Mouse (Mus musculus): ENCODE results near the gene Dynlt1c. TPM values are rescaled to one million over a fixed set of nuclear protein-coding genes. Genes with fewer than 3 reads are reported as not detected.
A peak's percentile ranks its signal among the peaks of the same experiment; 100 is the strongest.
"Not testable (repeated sequence)": the region's sequence is repeated elsewhere in the genome, so short reads cannot be mapped to it uniquely, and the experiment has no call there.

Gene Dynlt1c
- polyA plus RNA-seq, 1 experiment from 2014 or later: 12.6 TPM

GRCm38 (mm10) chr17:6640044-6640637, 38.7 kb downstream of the Dynlt1c start:
- ATAC-seq (ENCODE audit: low FRiP score, low TSS enrichment): peak; percentile 6; the same call in 1 of the 2 replicates
- not testable (repeated sequence) for H3K27me3 ChIP-seq (ENCODE audit: control insufficient read depth, insufficient read depth, low read length); H3K9me3 ChIP-seq (ENCODE audit: control insufficient read depth, low read length); H3K36me3 ChIP-seq (ENCODE audit: control insufficient read depth, insufficient read depth, low read length); H3K9ac ChIP-seq (ENCODE audit: low read length); H3K4me3 ChIP-seq (ENCODE audit: low read depth, low read length); DNase-seq (ENCODE audit: low spot score); H3K4me2 ChIP-seq (replicated peaks; ENCODE audit: low read depth); H3K27ac ChIP-seq (replicated peaks); H3K4me1 ChIP-seq (replicated peaks; ENCODE audit: control insufficient read depth, insufficient read depth)
- TF ChIP-seq CTCF (IDR thresholded peaks at IDR 0.05; ENCODE audit: low read depth): peak; percentile 21; the same call in 1 of the 2 replicates
- 82% methylated on average over 10 of the region's 10 CpGs for WGBS

GRCm38 (mm10) chr17:6640771-6641429, 39.4 kb downstream of the Dynlt1c start:
- ATAC-seq (ENCODE audit: low FRiP score, low TSS enrichment): peak; percentile 95
- not testable (repeated sequence) for H3K4me2 ChIP-seq (replicated peaks; ENCODE audit: low read depth); H3K4me1 ChIP-seq (replicated peaks; ENCODE audit: control insufficient read depth, insufficient read depth); H3K36me3 ChIP-seq (ENCODE audit: control insufficient read depth, insufficient read depth, low read length); H3K9me3 ChIP-seq (ENCODE audit: control insufficient read depth, low read length); H3K4me3 ChIP-seq (ENCODE audit: low read depth, low read length); H3K27me3 ChIP-seq (ENCODE audit: control insufficient read depth, insufficient read depth, low read length); H3K9ac ChIP-seq (ENCODE audit: low read length)
- DNase-seq (ENCODE audit: low spot score): peak; percentile 84
- WGBS: 55% methylated on average over 14 of the region's 14 CpGs
- 0 out of 2 replicates have a peak overlapping the region, but pooled peaks have one; percentile 13 for H3K27ac ChIP-seq (replicated peaks)

GRCm38 (mm10) chr17:6644210-6644609, 42.7 kb downstream of the Dynlt1c start:
- not testable (repeated sequence) for H3K9me3 ChIP-seq (ENCODE audit: control insufficient read depth, low read length); H3K4me3 ChIP-seq (ENCODE audit: low read depth, low read length); H3K9ac ChIP-seq (ENCODE audit: low read length); H3K4me2 ChIP-seq (replicated peaks; ENCODE audit: low read depth); H3K36me3 ChIP-seq (ENCODE audit: control insufficient read depth, insufficient read depth, low read length); DNase-seq (ENCODE audit: low spot score); H3K27me3 ChIP-seq (ENCODE audit: control insufficient read depth, insufficient read depth, low read length); H3K27ac ChIP-seq (replicated peaks); H3K4me1 ChIP-seq (replicated peaks; ENCODE audit: control insufficient read depth, insufficient read depth); ATAC-seq (ENCODE audit: low FRiP score, low TSS enrichment)
- WGBS: 88% methylated on average over 7 of the region's 9 CpGs

GRCm38 (mm10) chr17:6644673-6645072, 43.2 kb downstream of the Dynlt1c start:
- H3K4me3 ChIP-seq (ENCODE audit: low read depth, low read length); H3K4me2 ChIP-seq (replicated peaks; ENCODE audit: low read depth); H3K4me1 ChIP-seq (replicated peaks; ENCODE audit: control insufficient read depth, insufficient read depth); H3K9me3 ChIP-seq (ENCODE audit: control insufficient read depth, low read length); H3K27ac ChIP-seq (replicated peaks); H3K9ac ChIP-seq (ENCODE audit: low read length); DNase-seq (ENCODE audit: low spot score); ATAC-seq (ENCODE audit: low FRiP score, low TSS enrichment); H3K36me3 ChIP-seq (ENCODE audit: control insufficient read depth, insufficient read depth, low read length); H3K27me3 ChIP-seq (ENCODE audit: control insufficient read depth, insufficient read depth, low read length): not testable (repeated sequence)
- 83% methylated on average over 4 of the region's 4 CpGs for WGBS

- H3K36me3 ChIP-seq (ENCODE audit: control insufficient read depth, insufficient read depth, low read length); H3K27me3 ChIP-seq (ENCODE audit: control insufficient read depth, insufficient read depth, low read length); H3K9me3 ChIP-seq (ENCODE audit: control insufficient read depth, low read length); H3K4me2 ChIP-seq (replicated peaks; ENCODE audit: low read depth); H3K4me3 ChIP-seq (ENCODE audit: low read depth, low read length); ATAC-seq (ENCODE audit: low FRiP score, low TSS enrichment); H3K27ac ChIP-seq (replicated peaks); DNase-seq (ENCODE audit: low spot score); H3K9ac ChIP-seq (ENCODE audit: low read length); H3K4me1 ChIP-seq (replicated peaks; ENCODE audit: control insufficient read depth, insufficient read depth): not testable (repeated sequence)
- WGBS: 61% methylated on average over 2 of the region's 4 CpGs
These were observed 44.2 kb downstream of the Dynlt1c start for GRCm38 (mm10) chr17:6645668-6646067.

GRCm38 (mm10) chr17:6646841-6647240, 45.4 kb downstream of the Dynlt1c start:
- not testable (repeated sequence) for H3K27ac ChIP-seq (replicated peaks); H3K4me1 ChIP-seq (replicated peaks; ENCODE audit: control insufficient read depth, insufficient read depth); DNase-seq (ENCODE audit: low spot score); ATAC-seq (ENCODE audit: low FRiP score, low TSS enrichment); H3K9me3 ChIP-seq (ENCODE audit: control insufficient read depth, low read length); H3K36me3 ChIP-seq (ENCODE audit: control insufficient read depth, insufficient read depth, low read length); H3K9ac ChIP-seq (ENCODE audit: low read length); H3K4me2 ChIP-seq (replicated peaks; ENCODE audit: low read depth); H3K4me3 ChIP-seq (ENCODE audit: low read depth, low read length); H3K27me3 ChIP-seq (ENCODE audit: control insufficient read depth, insufficient read depth, low read length)
- WGBS: 89% methylated on average over 8 of the region's 8 CpGs

GRCm38 (mm10) chr17:6647452-6647851, 46.0 kb downstream of the Dynlt1c start:
- not testable (repeated sequence) for H3K9me3 ChIP-seq (ENCODE audit: control insufficient read depth, low read length); H3K4me3 ChIP-seq (ENCODE audit: low read depth, low read length); H3K4me1 ChIP-seq (replicated peaks; ENCODE audit: control insufficient read depth, insufficient read depth); H3K27me3 ChIP-seq (ENCODE audit: control insufficient read depth, insufficient read depth, low read length); H3K27ac ChIP-seq (replicated peaks); H3K36me3 ChIP-seq (ENCODE audit: control insufficient read depth, insufficient read depth, low read length); H3K9ac ChIP-seq (ENCODE audit: low read length); ATAC-seq (ENCODE audit: low FRiP score, low TSS enrichment); H3K4me2 ChIP-seq (replicated peaks; ENCODE audit: low read depth); DNase-seq (ENCODE audit: low spot score)
- WGBS: 88% methylated on average over 2 of the region's 3 CpGs

- not testable (repeated sequence) for H3K9me3 ChIP-seq (ENCODE audit: control insufficient read depth, low read length); H3K27me3 ChIP-seq (ENCODE audit: control insufficient read depth, insufficient read depth, low read length); H3K4me3 ChIP-seq (ENCODE audit: low read depth, low read length); H3K36me3 ChIP-seq (ENCODE audit: control insufficient read depth, insufficient read depth, low read length); ATAC-seq (ENCODE audit: low FRiP score, low TSS enrichment); H3K4me2 ChIP-seq (replicated peaks; ENCODE audit: low read depth); H3K4me1 ChIP-seq (replicated peaks; ENCODE audit: control insufficient read depth, insufficient read depth); DNase-seq (ENCODE audit: low spot score); H3K9ac ChIP-seq (ENCODE audit: low read length); H3K27ac ChIP-seq (replicated peaks)
- WGBS: 88% methylated on average over 5 of the region's 7 CpGs
These were observed 49.6 kb downstream of the Dynlt1c start for GRCm38 (mm10) chr17:6650904-6651565.

Measured in stomach, postnatal 0 days (tissue).